Mouse (Mus musculus) forelimb bud, embryonic 11.5 days (tissue): ENCODE results near the gene Runx3.

Source experiments
- DNase-seq: peaks from one replicate; pipeline ENCODE4 v3.0.0-alpha.2; 2012; ENCODE audit warnings: low read depth, low spot score

The Runx3 gene

DNA sequence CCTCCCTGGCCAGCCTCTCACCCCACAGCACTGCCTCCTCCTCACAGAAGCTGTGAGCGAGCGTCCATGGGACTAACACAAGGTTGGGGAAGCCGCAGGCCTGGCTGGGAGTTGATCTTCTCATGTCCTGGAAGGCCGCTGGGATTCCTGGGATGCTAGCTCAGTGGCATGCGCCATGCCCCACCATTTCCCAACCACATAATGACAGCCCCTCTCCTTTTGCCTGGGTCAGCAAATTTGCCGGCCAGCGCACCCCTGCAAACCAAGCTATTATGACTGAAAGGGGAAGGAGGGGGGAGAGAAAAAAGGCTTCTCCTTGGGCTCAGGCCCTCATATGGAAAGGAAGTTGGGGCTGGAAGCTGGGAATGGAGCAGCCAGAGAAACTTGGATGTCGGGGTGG, 6.8 kb upstream of the Runx3 start:
- DNase-seq: no peak

DNA sequence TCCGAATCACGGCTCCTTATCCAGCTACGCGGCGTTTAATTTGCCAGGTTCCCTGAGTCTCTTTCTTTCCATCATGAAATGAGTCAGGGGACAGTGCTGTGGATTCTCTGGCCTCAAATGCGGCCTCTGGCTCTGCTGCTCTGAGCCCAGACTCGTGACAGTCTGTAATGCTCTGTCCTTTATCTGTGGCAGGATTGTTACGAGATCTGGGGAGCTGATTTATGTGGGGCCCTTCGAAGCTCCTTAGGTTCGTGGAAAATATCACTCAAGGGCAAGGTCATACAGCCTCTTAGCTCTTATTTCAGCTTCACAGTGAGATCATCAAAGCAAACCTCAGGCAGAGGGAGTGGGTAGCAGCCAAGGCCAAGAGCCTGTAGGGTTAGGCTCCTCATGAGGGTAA, 6.2 kb upstream of the Runx3 start:
- DNase-seq: no peak

DNA sequence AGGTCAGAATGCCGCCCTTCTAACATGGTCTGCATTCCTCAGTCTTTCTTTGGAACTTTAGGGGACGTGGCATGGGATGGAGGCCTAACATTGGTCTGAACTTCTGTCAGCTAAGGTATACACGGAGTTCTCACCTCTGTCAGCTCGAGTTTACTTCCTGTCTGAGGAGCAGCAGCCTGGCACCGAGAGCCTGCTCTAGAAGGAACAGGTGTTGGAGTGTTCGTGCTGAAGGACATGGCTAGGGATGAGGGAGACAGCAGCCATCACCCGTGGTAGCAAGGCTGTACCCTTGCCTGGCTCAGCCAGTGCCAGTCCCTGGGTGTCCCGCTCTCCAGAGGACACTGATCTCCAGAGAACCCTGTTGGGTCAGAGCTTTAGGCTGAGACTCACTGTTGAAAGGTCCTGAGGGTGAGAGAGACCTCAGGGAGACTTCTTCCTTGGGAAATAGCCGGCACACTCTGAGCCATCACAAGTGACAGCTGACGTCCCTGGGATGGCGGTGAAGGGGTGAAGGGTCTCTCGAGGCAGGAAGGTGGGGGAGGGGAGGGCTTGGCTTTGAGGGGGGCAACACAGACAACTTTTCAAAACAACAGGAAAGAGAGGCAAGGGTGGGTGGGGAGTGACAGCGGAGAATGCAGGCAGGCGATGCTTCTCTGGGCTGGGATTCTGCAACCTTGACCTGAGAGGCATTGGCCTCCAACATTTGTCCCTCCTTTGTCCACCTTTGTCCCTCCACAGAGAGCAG, 4.9 kb upstream of the Runx3 start:
- no peak for DNase-seq

DNA sequence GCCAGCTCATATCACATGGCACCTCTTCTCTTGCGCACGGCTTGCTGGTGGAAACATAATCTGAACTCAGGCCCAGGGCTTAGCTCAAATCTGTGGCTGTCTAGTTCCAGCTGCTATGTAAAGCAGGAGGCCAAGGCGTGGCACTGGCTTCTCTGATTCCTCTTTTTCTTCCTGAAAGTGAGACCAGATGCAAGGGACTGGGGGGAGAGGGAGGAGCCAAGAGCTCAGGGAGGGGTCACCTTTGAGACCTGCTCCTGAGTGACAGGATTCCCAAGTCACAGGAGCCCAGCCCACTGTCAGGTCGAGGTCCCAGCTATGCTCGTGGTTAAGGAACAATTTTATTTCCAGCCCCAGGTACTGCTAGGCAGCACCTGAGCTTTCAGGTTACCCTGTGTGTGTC, 4.1 kb upstream of the Runx3 start:
- DNase-seq: no peak

DNA sequence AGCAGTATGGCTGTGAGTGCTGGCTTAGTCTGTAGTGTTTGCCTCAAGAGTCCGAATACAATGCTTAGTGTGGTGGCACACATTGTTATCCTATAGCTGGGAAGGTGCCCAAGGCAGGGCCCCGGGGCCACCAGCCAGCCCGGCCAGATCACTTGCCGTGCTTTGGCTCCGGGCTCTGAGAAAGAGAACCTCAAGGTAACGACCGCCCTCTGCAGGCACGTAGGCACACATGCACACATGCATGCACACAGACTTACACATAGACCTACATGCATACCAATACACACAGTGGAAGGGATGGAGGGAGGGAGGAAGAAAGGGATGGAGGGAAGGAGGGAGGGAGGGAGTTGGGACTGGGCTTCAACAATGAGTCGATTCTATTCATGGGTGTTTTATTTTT, 2.6 kb upstream of the Runx3 start:
- no peak for DNase-seq

- DNase-seq: no peak
These were observed 1.5 kb upstream of the Runx3 start for GRCm38 (mm10) chr4:135118855-135119474.

DNA sequence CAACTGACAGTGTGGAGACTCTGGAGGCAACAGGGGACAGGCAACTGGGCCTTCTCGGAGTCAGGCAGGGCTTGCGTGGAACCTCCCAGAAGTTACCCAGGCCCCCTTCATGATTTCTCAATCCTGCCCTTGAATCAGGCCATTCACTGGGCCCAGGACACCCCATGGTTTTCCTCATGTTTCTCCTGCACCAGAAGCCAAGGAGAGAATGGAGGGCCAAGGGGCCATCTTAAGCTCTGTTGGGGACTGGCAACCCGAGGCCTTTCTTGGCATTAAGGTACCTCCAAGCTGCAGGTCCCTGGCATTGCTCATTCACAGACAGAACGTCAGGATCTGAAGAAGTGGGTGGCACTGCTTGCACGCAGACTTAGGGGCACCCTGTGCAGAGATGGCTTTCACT, 3.3 kb downstream of the Runx3 start:
- no peak for DNase-seq

- no peak for DNase-seq
These were observed 4.3 kb downstream of the Runx3 start for GRCm38 (mm10) chr4:135124732-135125131.

GRCm38 (mm10) chr4:135125152-135125551, 4.7 kb downstream of the Runx3 start:
- no peak for DNase-seq

DNA sequence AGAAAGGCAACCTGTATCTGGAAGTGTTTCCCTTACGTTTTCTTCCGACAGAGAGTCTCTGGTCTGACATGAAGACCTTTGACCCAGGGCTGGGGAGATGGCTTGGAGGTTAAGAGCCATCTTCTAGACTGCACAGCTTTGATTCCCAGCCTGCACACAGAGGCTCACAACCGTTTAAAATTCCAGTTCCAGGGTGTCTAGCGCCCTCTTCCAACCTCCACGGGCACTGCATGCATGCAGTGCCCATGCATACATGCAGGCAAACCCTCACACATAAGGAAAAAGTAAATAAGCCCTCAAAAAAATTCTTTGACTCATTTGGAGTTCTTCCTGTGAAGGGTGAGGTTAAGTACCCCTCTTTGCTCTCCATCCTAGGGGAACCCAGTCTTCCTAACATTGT, 5.9 kb downstream of the Runx3 start:
- no peak for DNase-seq

DNA sequence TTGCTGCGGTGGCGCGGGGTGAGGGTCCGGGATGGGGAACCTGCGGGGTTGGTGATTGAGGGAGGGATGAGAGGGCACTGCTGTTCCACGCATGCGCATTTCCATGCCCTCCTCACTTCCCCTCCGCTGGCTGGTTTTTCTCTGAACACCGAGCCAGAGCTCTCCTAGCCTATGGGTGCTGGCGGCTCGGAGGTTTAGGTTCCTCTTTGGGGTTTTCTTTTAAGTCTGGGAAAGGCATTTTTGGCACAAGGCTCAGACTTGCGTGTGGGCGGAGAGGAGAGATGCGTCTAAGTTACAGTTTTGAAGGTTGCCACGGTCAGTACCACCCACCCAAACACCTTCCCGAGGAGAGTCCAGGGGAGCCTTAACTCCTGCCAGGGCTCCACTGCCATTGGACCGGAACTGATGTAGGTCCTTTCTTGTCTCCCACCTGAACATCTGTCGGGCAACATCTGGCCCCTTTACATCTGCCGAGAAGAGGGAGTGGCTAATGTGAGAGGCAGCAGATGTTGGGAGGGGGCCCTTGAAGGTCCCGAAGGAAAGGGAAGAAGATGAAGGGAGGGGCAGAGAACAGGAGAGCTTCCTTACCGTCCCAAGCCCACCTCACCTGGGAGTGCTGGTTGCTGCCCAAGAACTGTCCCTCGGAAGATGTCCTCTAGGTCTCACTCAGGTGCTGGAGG, 8.5 kb downstream of the Runx3 start:
- DNase-seq: no peak

DNA sequence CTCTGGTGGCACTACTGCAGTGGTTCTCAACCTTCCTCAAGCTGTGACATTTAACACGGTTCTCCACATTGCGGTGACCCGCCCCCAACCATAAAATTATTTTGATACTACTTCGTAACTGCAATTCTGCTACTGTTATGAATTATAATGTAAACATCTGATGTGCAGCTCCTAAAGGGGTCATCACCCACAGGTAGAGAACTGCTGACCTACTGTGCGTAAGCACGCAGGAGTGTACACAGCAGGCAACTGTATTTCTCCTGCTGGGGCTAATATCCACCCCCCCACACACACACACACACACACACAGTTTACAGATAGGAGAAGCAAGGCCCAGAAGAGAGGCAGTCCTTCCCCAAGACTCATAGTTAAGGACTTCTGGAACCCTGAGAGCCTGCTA, 9.7 kb downstream of the Runx3 start:
- DNase-seq: no peak

- DNase-seq: no peak
These were observed 10.7 kb downstream of the Runx3 start for GRCm38 (mm10) chr4:135131145-135131544.

DNA sequence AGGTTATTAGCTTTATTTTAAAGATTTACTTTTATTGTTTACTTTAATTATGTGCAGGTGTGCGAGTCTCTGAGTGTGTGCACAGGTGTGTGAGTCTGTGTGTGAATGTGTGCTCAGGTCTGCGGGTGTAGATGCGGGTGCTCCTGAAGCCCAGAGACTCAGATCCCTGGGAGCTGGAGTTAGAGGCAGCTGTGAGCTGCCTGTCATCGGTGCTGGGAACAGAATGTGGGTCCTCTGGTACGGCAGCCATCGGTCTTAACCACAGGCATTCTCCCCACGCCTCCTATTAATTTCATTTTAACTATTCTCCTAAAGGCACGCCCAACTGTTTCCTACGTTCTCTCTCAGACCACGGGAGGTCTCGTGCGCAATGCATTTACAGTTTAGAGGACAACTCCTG, 12.3 kb downstream of the Runx3 start:
- no peak for DNase-seq

GRCm38 (mm10) chr4:135133711-135134110, 13.3 kb downstream of the Runx3 start:
- no peak for DNase-seq

GRCm38 (mm10) chr4:135135331-135135730, 14.9 kb downstream of the Runx3 start:
- DNase-seq: no peak

- no peak for DNase-seq
These were observed 15.8 kb downstream of the Runx3 start for GRCm38 (mm10) chr4:135136202-135136601.

GRCm38 (mm10) chr4:135136612-135137011, 16.2 kb downstream of the Runx3 start:
- no peak for DNase-seq

- no peak for DNase-seq
These were observed 20.4 kb downstream of the Runx3 start for GRCm38 (mm10) chr4:135140647-135141515.

GRCm38 (mm10) chr4:135141720-135142119, 21.3 kb downstream of the Runx3 start:
- DNase-seq: no peak

- peak; percentile 88 for DNase-seq
These were observed 26.3 kb downstream of the Runx3 start for GRCm38 (mm10) chr4:135146734-135147133.

DNA sequence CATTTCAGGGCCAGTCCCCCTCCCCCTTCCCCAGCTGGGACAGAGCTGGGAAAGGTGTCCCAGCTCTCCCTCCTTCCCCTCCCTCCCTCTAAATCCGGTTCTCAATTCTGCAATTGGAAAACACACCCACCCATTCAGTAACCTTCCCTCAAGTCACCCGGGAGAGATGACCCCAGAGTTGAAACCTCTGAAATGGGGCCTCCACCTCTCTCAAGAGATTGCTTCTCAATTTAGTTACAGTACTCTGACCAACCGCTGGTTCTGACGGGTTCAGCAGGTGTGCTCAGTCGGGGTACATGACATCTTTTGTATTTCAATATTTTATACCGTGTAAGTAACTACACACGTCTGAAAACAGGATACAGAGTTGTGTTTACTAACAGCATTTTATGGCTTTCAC, 28.2 kb downstream of the Runx3 start:
- no peak for DNase-seq
